In the genomic region with DNA sequence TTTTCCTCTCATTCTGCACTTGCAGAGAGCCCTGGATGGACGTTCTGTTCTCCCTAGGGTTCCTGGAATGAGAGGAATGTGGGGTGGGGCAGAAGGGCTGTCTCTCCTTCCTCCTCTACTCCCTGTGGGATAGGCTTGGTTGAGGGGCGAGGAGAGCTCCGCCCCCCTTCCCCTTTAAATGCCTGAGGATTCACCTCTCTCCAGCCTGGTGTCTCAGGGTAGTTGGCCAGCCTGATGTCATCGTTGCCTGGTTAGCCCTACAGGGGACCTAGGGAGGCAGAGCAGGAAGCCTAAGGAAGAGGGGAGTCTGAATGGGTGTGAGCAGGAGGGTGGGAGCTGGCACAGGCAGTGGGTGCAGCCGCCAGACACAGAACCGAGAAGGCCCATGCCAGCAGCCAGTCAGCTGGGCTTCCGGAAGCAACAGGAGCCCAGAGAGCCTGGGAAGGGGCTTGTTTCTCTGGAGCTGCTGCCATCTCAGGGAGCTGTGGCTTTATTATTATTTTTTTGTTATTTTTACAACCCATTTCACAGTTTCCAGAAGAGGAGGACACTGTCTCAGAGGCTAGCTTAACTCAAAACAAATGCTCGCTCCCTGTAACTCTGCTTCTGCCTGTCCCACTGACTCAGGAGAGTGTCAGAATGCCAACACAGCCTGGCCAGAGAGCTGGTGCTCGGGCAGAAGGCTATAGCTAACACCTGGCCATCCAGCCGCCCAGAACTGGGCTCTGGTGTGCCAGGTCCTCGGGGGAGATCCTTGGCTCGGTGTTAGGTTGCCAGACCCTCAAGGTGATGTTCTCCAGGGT, we compare ENCODE assay signal across 8 mouse cellular contexts. TPM values are rescaled to one million over a fixed set of nuclear protein-coding genes. Genes with fewer than 3 reads are reported as not detected.
A peak's percentile ranks its signal among the peaks of the same experiment; 100 is the strongest.
DNase-seq lines count a peak whose midpoint lies in the region; ATAC-seq and TF ChIP-seq lines count a peak whose summit lies in the region.

No protein-coding gene starts in this region.

- H3K27me3 ChIP-seq in forebrain, embryonic 10.5 days (ENCODE audit: poor library complexity, severe bottlenecking) = no peaks in the 10 kb centered on the region
- no peaks in the 10 kb centered on the region for H3K27me3 ChIP-seq in forebrain, embryonic 11.5 days (ENCODE audit: control insufficient read depth, insufficient read depth, low read length)
- H3K27me3 ChIP-seq in hindbrain, embryonic 11.5 days (ENCODE audit: control insufficient read depth, insufficient read depth, low read length) = no peaks in the 10 kb centered on the region
- no peaks in the 10 kb centered on the region for H3K27me3 ChIP-seq in limb, embryonic 15.5 days

- ATAC-seq in forebrain, embryonic 11.5 days (replicated peaks; ENCODE audit: low FRiP score) = no peak
- no peak for ATAC-seq in hindbrain, embryonic 11.5 days (ENCODE audit: low FRiP score)
- no peak for ATAC-seq in limb, embryonic 15.5 days (ENCODE audit: insufficient number of reproducible peaks, low FRiP score, low TSS enrichment, low read depth)
- no peak for ATAC-seq in erythroblast, adult 5-6 weeks (replicated peaks; ENCODE audit: low FRiP score, poor library complexity, severe bottlenecking)

- TF ChIP-seq CTCF in brain, embryonic 14.5 days (IDR thresholded peaks at IDR 0.05; ENCODE audit: borderline replicate concordance, extremely low read depth, insufficient read depth, insufficient read length) = no peak

- H3K4me2 ChIP-seq in forebrain, embryonic 11.5 days (ENCODE audit: low read depth, low read length, severe bottlenecking) = no peak overlapping the region
- no peak overlapping the region; the same call in 1 of the 2 replicates for H3K4me2 ChIP-seq in hindbrain, embryonic 11.5 days (replicated peaks; ENCODE audit: low read depth, low read length)
- H3K4me2 ChIP-seq in limb, embryonic 15.5 days = peak overlapping the region; percentile 27

- TF ChIP-seq POLR2A in brain, embryonic 14.5 days (IDR thresholded peaks at IDR 0.05; ENCODE audit: borderline replicate concordance, extremely low read depth, insufficient read depth, insufficient read length, poor library complexity, severe bottlenecking) = no peak

- no peak overlapping the region for H3K9ac ChIP-seq in forebrain, embryonic 11.5 days (ENCODE audit: low read length)
- H3K9ac ChIP-seq in hindbrain, embryonic 11.5 days (ENCODE audit: low read depth, low read length) = 0 out of 2 replicates have a peak overlapping the region, but pooled peaks have one; percentile 19
- H3K9ac ChIP-seq in limb, embryonic 15.5 days = no peak overlapping the region

- WGBS in forebrain, embryonic 10.5 days = 48% methylated on average over 12 of the region's 12 CpGs
- WGBS in forebrain, embryonic 11.5 days = 53% methylated on average over 12 of the region's 12 CpGs
- 50% methylated on average over 12 of the region's 12 CpGs for WGBS in hindbrain, embryonic 11.5 days
- WGBS in limb, embryonic 15.5 days = 30% methylated on average over 12 of the region's 12 CpGs

- peak overlapping the region; percentile 75 for H3K27ac ChIP-seq in forebrain, embryonic 10.5 days
- no peak overlapping the region for H3K27ac ChIP-seq in forebrain, embryonic 11.5 days (ENCODE audit: low read depth, low read length)
- 0 out of 2 replicates have a peak overlapping the region, but pooled peaks have one; percentile 24 for H3K27ac ChIP-seq in hindbrain, embryonic 11.5 days (ENCODE audit: low read depth, low read length)
- peak overlapping the region; percentile 67 for H3K27ac ChIP-seq in limb, embryonic 15.5 days

- peaks cover 69% of the 10 kb centered on the region for H3K36me3 ChIP-seq in forebrain, embryonic 10.5 days (replicated peaks)
- no peaks in the 10 kb centered on the region for H3K36me3 ChIP-seq in forebrain, embryonic 11.5 days (ENCODE audit: control insufficient read depth, insufficient read depth, low read length)
- no peaks in the 10 kb centered on the region for H3K36me3 ChIP-seq in hindbrain, embryonic 11.5 days (ENCODE audit: control insufficient read depth, insufficient read depth, low read length)
- no peaks in the 10 kb centered on the region for H3K36me3 ChIP-seq in limb, embryonic 15.5 days

- peaks cover 98% of the 10 kb centered on the region for H3K4me1 ChIP-seq in forebrain, embryonic 10.5 days
- peaks cover 54% of the 10 kb centered on the region for H3K4me1 ChIP-seq in forebrain, embryonic 11.5 days (replicated peaks; ENCODE audit: control insufficient read depth, insufficient read depth, low read length)
- peaks cover 46% of the 10 kb centered on the region for H3K4me1 ChIP-seq in hindbrain, embryonic 11.5 days (replicated peaks; ENCODE audit: control insufficient read depth, insufficient read depth, low read length)
- peaks cover 95% of the 10 kb centered on the region for H3K4me1 ChIP-seq in limb, embryonic 15.5 days

- H3K9me3 ChIP-seq in forebrain, embryonic 10.5 days = no peaks in the 10 kb centered on the region
- no peaks in the 10 kb centered on the region for H3K9me3 ChIP-seq in forebrain, embryonic 11.5 days (ENCODE audit: control insufficient read depth, low read length)
- H3K9me3 ChIP-seq in hindbrain, embryonic 11.5 days (ENCODE audit: control insufficient read depth, low read length) = no peaks in the 10 kb centered on the region
- no peaks in the 10 kb centered on the region for H3K9me3 ChIP-seq in limb, embryonic 15.5 days

- H3K4me3 ChIP-seq in forebrain, embryonic 10.5 days = peak overlapping the region; percentile 25; the same call in 1 of the 2 replicates
- no peak overlapping the region for H3K4me3 ChIP-seq in forebrain, embryonic 11.5 days (ENCODE audit: low read depth, low read length)
- H3K4me3 ChIP-seq in hindbrain, embryonic 11.5 days (ENCODE audit: low read depth, low read length) = no peak overlapping the region; the same call in 1 of the 2 replicates
- no peak overlapping the region; the same call in 1 of the 2 replicates for H3K4me3 ChIP-seq in limb, embryonic 15.5 days

- DNase-seq in forebrain, embryonic 10.5 days (ENCODE audit: extremely low spot score, low spot score) = no peak
- DNase-seq in forebrain, embryonic 11.5 days (ENCODE audit: low spot score) = no peak
- DNase-seq in brain, embryonic 14.5 days (ENCODE audit: low read depth) = peak; percentile 71
- no peak for DNase-seq in hindbrain, embryonic 11.5 days (ENCODE audit: low spot score)
- DNase-seq in frontal cortex, postnatal 14 days (ENCODE audit: low spot score in 2 of 2) = no peak
- no peak for DNase-seq in thymus, postnatal 10 days (ENCODE audit: low spot score in 2 of 2)

RNA-seq across cellular contexts. Expression of gene Bahcc1, which starts 20.3 kb away (rescaled TPM):
- 13.7 and 16.1 TPM in 2 replicates for polyA plus RNA-seq in forebrain, embryonic 10.5 days (2016; fragmentation: Nextera tagmentation; extraction: Ambion mirVana)
- 25.2 and 30.3 TPM in 2 replicates for polyA plus RNA-seq in forebrain, embryonic 11.5 days (2014; fragmentation: Nextera tagmentation; extraction: Ambion mirVana)
- 29.0 and 47.0 TPM in 2 replicates for polyA plus RNA-seq in brain, embryonic 14.5 days (2012; rRNA removed)
- 18.1 and 23.1 TPM in 2 replicates for polyA plus RNA-seq in hindbrain, embryonic 11.5 days (2014; fragmentation: Nextera tagmentation; extraction: Ambion mirVana)
- polyA plus RNA-seq in limb, embryonic 15.5 days (2015; fragmentation: Nextera tagmentation; extraction: Ambion mirVana) = 5.8 and 6.7 TPM in 2 replicates
- 2.1 and 3.3 TPM in 2 replicates for total RNA-seq in erythroblast, adult 5-6 weeks (2015; ENCODE audit: low replicate concordance)
- 0.84 and 2.0 TPM in 2 replicates for total RNA-seq in erythroblast, adult 5-6 weeks (2017; ENCODE audit: low replicate concordance)
